8 mouse cellular contexts compared by ENCODE assay signal in genomic region chr2:143945466-143946075, GRCm38 (mm10). TPM values are rescaled to one million over a fixed set of nuclear protein-coding genes. Genes with fewer than 3 reads are reported as not detected.
A peak's percentile ranks its signal among the peaks of the same experiment; 100 is the strongest.
DNase-seq lines count a peak whose midpoint lies in the region; ATAC-seq lines count a peak whose summit lies in the region.

No protein-coding gene starts in this region.

- no peaks in the 10 kb centered on the region for H3K27me3 ChIP-seq in hindbrain, embryonic 16.5 days (replicated peaks; ENCODE audit: control insufficient read depth, insufficient read depth, low read length)

- DNase-seq in frontal cortex, postnatal 25 days (ENCODE audit: low spot score in 2 of 2), result no peak
- DNase-seq in A20 (ENCODE audit: low read depth, low spot score), result peak; percentile 41
- DNase-seq in adrenal gland, postnatal 14 days, result peak; percentile 60
- DNase-seq in kidney, postnatal 36 days, result peak; percentile 59 to 79
- DNase-seq in naive thymus-derived CD4-positive, alpha-beta T cell, adult 2 months (ENCODE audit: low read depth), result peak; percentile 31
- no peak for DNase-seq in left cerebral cortex, adult 9 months (ENCODE audit: low spot score in 2 of 2)

- H3K27ac ChIP-seq in hindbrain, embryonic 16.5 days (ENCODE audit: low read depth, low read length), result no peak overlapping the region

- no peak overlapping the region for H3K9ac ChIP-seq in hindbrain, embryonic 16.5 days (ENCODE audit: low read depth, low read length)

- 96% methylated on average over 7 of the region's 7 CpGs for WGBS in hindbrain, embryonic 16.5 days

- H3K4me1 ChIP-seq in hindbrain, embryonic 16.5 days (ENCODE audit: control insufficient read depth, insufficient read depth, low read depth, low read length), result no peaks in the 10 kb centered on the region

- ATAC-seq in frontal cortex, adult (ENCODE audit: low TSS enrichment), result peak; percentile 34; the same call in 1 of the 2 replicates
- no peak for ATAC-seq in hindbrain, embryonic 16.5 days

- peaks cover 50% of the 10 kb centered on the region for H3K36me3 ChIP-seq in hindbrain, embryonic 16.5 days (ENCODE audit: control insufficient read depth, insufficient read depth, low read length)

- no peaks in the 10 kb centered on the region for H3K9me3 ChIP-seq in hindbrain, embryonic 16.5 days (ENCODE audit: control insufficient read depth, low read length)

- no peak overlapping the region for H3K4me2 ChIP-seq in hindbrain, embryonic 16.5 days (ENCODE audit: low read length)

- no peak overlapping the region for H3K4me3 ChIP-seq in hindbrain, embryonic 16.5 days (ENCODE audit: low read length)

RNA-seq across cellular contexts. Expression of gene Dstn, which starts 30.5 kb away (rescaled TPM):
- 194 and 201 TPM in 2 replicates for total RNA-seq in adrenal gland, postnatal 14 days (2021)
- polyA plus RNA-seq in hindbrain, embryonic 16.5 days (2015; fragmentation: Nextera tagmentation; extraction: Ambion mirVana), result 431 and 440 TPM in 2 replicates

Comparison
In these comparisons a context has a peak if more than half of its experiments do, and no peak if none do; other contexts are left out.
1. DNase-seq: peak in A20 (single experiment), adrenal gland, postnatal 14 days (single experiment), kidney, postnatal 36 days (2 of 2) and naive thymus-derived CD4-positive, alpha-beta T cell, adult 2 months (single experiment); none in frontal cortex, postnatal 25 days (0 of 2) and left cerebral cortex, adult 9 months (0 of 2).